Mouse (Mus musculus) hindbrain, postnatal 0 days (tissue): ENCODE data around the gene Sugp1. TPM values are rescaled to one million over a fixed set of nuclear protein-coding genes. Genes with fewer than 3 reads are reported as not detected.

Source experiments
- ATAC-seq: fragments of 200-750 bp; cut with Nextera tagmentation; 2 replicates; pipeline ENCODE4 v1.8.0; 2017; ENCODE audit warnings: mild to moderate bottlenecking, moderate TSS enrichment, moderate library complexity
- DNase-seq: peaks from one replicate; pipeline ENCODE4 v3.0.0-alpha.2; 2015; ENCODE audit warnings: low spot score
- H3K27ac ChIP-seq: fragments of 300-500 bp; sonication (generic); 2 replicates; pipeline ENCODE4 v1.5.1; 2014; ENCODE audit warnings: mild to moderate bottlenecking
- H3K27me3 ChIP-seq: fragments of 300-500 bp; sonication (generic); 2 replicates; pipeline ENCODE4 v1.6.1; 2014; ENCODE audit warnings: low read length, mixed read lengths; ENCODE audit not compliant: insufficient read depth
- H3K36me3 ChIP-seq: fragments of 300-500 bp; sonication (generic); 2 replicates; pipeline ENCODE4 v1.6.1; 2014; ENCODE audit warnings: low read length, mixed read lengths; ENCODE audit not compliant: insufficient read depth
- H3K4me1 ChIP-seq: fragments of 300-500 bp; sonication (generic); 2 replicates; pipeline ENCODE4 v1.6.1; 2014; ENCODE audit warnings: antibody characterized with exemption, low read length, mixed read lengths; ENCODE audit not compliant: insufficient read depth
- H3K4me2 ChIP-seq: fragments of 300-500 bp; sonication (generic); 2 replicates; pipeline ENCODE4 v1.6.1; 2014; ENCODE audit warnings: low read depth, mild to moderate bottlenecking, low read length, moderate library complexity, mixed read lengths
- H3K4me3 ChIP-seq: fragments of 300-500 bp; sonication (generic); 2 replicates; pipeline ENCODE4 v1.5.1; 2014; ENCODE audit warnings: low read length
- H3K9ac ChIP-seq: fragments of 300-500 bp; sonication (generic); replicated peaks from 2 replicates; pipeline ENCODE4 v1.6.1; 2014; ENCODE audit warnings: mild to moderate bottlenecking, low read length, moderate library complexity, mixed read lengths
- H3K9me3 ChIP-seq: fragments of 300-500 bp; sonication (generic); 2 replicates; pipeline ENCODE4 v1.6.1; 2016; ENCODE audit warnings: low read length, mixed read lengths
- CTCF ChIP-seq: IDR thresholded peaks from 2 replicates; pipeline ENCODE4 v1.5.1; 2016; ENCODE audit warnings: antibody characterized with exemption, control low read depth, low read depth
- WGBS: fragments of 180-500 bp; shearing (Covaris S2); extraction: QIAGEN DNeasy Blood & Tissue Kit; methylation state at CpG from one replicate; pipeline ENCODE4 v1.1.7; 2014; 5-methylcytosine and 5-hydroxymethylcytosine counted together
- polyA plus RNA-seq: library from polyadenylated mRNA; unstranded; fragments of >200 nt; fragmentation: Nextera tagmentation; extraction: Ambion mirVana; gene quantifications from 2 replicates; pipeline ENCODE4 v1.2.1, GENCODE M21; 2015
- total RNA-seq: library from RNA; depleted of rRNA; stranded (reverse); fragments of >200 nt; gene quantifications from 2 replicates; pipeline ENCODE4 v1.2.3, GENCODE M21; 2014

Sugp1 gene
- total and polyA plus RNA-seq, 2 experiments from 2014 or later = 15.1 to 42.9 TPM

DNA sequence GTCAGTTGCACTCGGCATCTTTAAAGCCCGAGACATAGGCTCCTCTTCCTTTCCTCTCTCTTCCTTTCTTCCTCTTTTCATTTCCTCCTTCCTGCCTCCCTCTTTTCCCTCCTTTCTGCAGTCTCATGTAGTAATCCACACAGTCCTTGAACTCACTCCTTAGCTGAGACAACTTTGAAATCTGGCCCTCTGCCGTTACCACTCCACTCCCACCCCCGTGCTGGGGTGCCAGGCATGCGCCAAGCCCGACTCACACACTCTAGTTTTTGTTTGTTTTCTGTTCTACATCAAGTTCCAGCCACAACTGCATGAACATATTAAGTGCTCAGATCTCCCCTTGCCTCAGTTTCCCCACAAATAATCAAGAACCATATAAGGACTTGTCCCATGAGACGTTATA is 62.3 kb downstream of the Sugp1 start:
- Histone ChIP-seq H3K4me2 (no peak overlapping the region), H3K9ac (no peak overlapping the region), H3K9me3 (no peaks in the 10 kb centered on the region), H3K4me3 (no peak overlapping the region), H3K4me1 (no peaks in the 10 kb centered on the region), H3K36me3 (peaks cover 52% of the 10 kb centered on the region), H3K27ac (no peak overlapping the region), H3K27me3 (no peaks in the 10 kb centered on the region)
- WGBS = 63% methylated on average over 7 of the region's 7 CpGs
- no peak for TF ChIP-seq CTCF
- DNase-seq = no peak
- ATAC-seq = no peak

DNA sequence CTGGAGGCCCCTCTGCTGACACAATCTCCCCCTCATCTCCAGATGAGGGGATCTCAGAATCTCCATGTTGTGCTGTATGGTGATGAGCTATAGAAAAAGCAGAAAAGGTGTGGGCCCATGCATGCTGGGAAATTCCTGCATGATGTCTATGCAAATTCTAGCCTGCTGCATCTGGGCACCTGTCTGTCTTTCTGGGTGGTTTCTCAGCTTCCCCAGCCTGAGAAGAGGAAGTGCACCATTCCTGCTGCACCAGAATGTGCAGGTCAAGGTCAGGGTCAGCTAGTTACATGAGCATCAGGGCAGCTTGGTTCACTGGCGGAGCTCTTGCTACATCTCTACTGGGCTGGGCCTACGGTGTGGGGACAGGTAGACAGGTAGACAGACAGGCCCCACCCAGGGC is 67.8 kb downstream of the Sugp1 start:
- DNase-seq (no peak), ATAC-seq (no peak)
- Histone ChIP-seq H3K4me1 (no peaks in the 10 kb centered on the region), H3K27me3 (no peaks in the 10 kb centered on the region), H3K4me2 (no peak overlapping the region), H3K4me3 (no peak overlapping the region), H3K9me3 (no peaks in the 10 kb centered on the region), H3K9ac (no peak overlapping the region; the same call in 1 of the 2 replicates), H3K27ac (no peak overlapping the region), H3K36me3 (peaks cover 40% of the 10 kb centered on the region)
- TF ChIP-seq CTCF = no peak
- WGBS = 97% methylated on average over 2 of the region's 2 CpGs

DNA sequence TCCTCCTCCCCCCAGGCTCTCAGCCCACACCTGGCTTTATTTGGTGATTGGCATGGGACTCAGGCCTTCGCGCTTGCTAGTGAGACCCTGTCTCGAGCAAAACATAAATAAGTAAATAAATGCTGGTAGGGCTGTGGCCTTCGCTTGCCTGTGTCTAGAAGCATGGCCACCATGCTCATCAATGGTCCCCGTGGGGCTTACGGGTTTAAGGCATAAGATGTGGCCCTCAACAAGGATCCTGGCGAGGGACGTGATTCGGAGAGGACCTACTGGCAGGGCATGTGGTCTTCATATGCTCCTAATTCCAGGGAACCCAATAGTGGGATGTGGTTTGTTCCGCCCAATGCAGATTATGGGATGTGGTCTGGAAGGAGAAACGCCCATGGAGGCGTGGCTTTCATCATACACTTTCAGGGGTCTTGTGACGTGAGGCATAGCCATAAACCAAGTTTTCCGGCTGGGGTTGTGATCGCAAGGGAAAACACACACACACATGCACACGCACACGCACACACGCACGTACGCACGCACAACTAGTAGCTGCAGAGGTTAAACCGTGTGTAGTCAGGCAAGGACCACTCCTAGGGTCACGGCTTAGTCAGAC is 68.7 kb downstream of the Sugp1 start:
- Histone ChIP-seq H3K9ac (no peak overlapping the region), H3K27me3 (no peaks in the 10 kb centered on the region), H3K4me1 (no peaks in the 10 kb centered on the region), H3K36me3 (peaks cover 40% of the 10 kb centered on the region), H3K4me3 (no peak overlapping the region), H3K27ac (no peak overlapping the region), H3K4me2 (no peak overlapping the region), H3K9me3 (no peaks in the 10 kb centered on the region)
- no peak for DNase-seq
- WGBS = 65% methylated on average over 23 of the region's 23 CpGs
- ATAC-seq = no peak
- no peak for TF ChIP-seq CTCF

DNA sequence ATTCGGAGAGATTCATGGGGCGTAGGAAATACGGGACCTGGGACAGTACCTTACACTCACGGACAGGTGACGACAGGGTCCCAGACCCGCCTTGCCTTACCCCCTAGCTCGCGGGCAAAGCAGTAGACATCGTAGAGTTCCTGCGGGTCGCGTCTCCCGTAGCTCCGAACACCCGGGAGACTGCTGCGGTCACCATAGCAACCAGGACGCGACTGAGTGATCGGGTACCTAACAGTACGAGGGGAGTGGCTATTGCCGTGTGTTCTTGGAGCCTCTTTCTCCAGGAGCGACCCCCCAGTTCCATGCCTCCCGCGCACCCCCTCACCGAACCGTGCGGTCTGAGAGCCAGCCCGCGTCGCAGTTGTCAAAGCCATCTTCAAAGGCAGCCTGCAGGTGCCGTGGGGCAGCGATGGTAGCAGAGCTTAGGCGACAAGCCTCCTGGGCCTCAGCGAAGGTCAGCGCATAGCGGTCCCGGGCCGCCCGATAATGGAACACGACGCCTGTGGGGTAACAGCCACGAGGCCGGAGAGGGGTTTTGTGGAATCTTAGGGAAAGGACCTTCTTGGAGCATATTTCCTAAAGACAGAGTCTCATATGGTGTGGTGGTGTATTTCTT is 69.9 kb downstream of the Sugp1 start:
- Histone ChIP-seq H3K27ac (no peak overlapping the region), H3K36me3 (peaks cover 34% of the 10 kb centered on the region), H3K27me3 (no peaks in the 10 kb centered on the region), H3K4me3 (no peak overlapping the region), H3K4me1 (0 out of 2 replicates have a peak, but pooled peaks cover 2% of the 10 kb centered on the region), H3K9ac (no peak overlapping the region), H3K9me3 (no peaks in the 10 kb centered on the region), H3K4me2 (no peak overlapping the region)
- TF ChIP-seq CTCF = no peak
- 14% methylated on average over 43 of the region's 43 CpGs for WGBS
- peak; percentile 53 for DNase-seq
- peak; percentile 16; the same call in 1 of the 2 replicates for ATAC-seq

DNA sequence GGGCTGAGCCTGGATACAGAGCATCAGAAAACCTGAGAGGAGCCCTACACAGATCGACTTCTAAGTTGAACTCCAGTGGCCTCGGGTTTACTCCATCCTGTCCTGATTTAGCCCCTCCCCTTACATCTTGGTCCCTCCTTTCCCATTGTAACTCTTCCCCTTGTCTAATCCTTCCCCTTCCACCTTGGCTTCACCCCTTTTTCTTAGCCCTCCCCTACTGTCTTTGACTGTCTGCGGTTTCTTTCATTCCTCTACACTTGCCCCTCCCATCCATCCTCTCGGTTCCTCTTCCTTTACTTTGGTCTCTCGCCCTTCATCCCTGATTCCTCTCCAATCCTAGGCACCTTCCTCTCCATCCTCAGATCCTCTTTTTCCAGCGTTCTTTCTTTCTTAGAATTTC is 71.9 kb downstream of the Sugp1 start:
- H3K4me1 ChIP-seq = peaks cover 7% of the 10 kb centered on the region; the same call in 1 of the 2 replicates
- no peak for TF ChIP-seq CTCF
- H3K4me2 ChIP-seq = no peak overlapping the region
- 32% methylated on average over 6 of the region's 6 CpGs for WGBS
- H3K36me3 ChIP-seq = peaks cover 20% of the 10 kb centered on the region
- H3K9me3 ChIP-seq = no peaks in the 10 kb centered on the region
- DNase-seq = no peak
- no peaks in the 10 kb centered on the region for H3K27me3 ChIP-seq
- H3K4me3 ChIP-seq = no peak overlapping the region
- H3K9ac ChIP-seq = no peak overlapping the region
- no peak overlapping the region for H3K27ac ChIP-seq
- no peak for ATAC-seq

DNA sequence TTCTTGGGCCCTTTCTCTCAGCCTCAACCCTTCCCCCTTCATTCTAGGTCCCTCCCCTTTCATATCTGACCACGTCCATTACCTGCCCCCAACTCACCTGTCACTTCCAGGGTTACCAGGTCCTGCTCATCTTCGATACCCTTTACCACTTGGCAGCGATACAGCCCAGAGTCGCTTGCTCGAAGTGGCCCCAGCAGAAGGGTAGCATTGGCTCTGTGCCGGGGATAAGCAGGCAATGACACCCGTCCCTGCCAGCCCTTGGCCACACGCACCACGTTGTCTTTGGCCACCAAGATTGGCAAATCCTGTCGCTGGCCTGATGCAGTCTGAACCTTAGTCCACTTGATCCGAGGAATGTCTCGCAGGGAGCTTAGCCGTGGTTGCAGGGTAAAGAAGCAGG is 72.3 kb downstream of the Sugp1 start:
- no peak overlapping the region for H3K4me3 ChIP-seq
- H3K9ac ChIP-seq = no peak overlapping the region

DNA sequence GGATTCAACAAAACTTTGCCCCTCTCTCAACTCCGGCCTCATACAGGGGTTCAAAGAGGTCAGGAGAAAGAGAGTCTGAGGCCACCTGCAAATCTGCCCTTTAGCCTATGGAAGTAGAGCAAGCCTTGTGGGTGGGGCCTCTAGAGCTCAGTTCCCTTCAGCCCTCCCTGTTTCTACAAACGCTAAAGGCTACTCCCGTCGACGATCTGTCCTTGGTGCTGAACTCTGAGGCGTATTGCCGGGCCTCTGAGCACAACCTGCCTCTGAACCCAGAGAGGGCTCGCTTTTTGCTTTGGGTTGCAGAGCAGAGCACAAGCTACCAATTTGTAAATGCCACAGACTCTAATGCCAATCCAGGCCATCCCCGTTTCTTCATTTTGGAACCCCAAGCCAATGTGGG is 75.0 kb downstream of the Sugp1 start:
- DNase-seq (peak; percentile 34), ATAC-seq (no peak)
- H3K4me3 ChIP-seq = no peak overlapping the region
- 16% methylated on average over 9 of the region's 9 CpGs for WGBS
- H3K9ac ChIP-seq = no peak overlapping the region
- peak overlapping the region; percentile 84 for H3K4me2 ChIP-seq
- H3K27ac ChIP-seq = no peak overlapping the region
- H3K9me3 ChIP-seq = no peaks in the 10 kb centered on the region
- peaks cover 6% of the 10 kb centered on the region; the same call in 1 of the 2 replicates for H3K36me3 ChIP-seq
- H3K27me3 ChIP-seq = no peaks in the 10 kb centered on the region
- no peak for TF ChIP-seq CTCF
- peaks cover 7% of the 10 kb centered on the region; the same call in 1 of the 2 replicates for H3K4me1 ChIP-seq

More for the DNA sequence above, 72.3 kb downstream of the Sugp1 start:
- Histone ChIP-seq H3K4me1 (peaks cover 7% of the 10 kb centered on the region; the same call in 1 of the 2 replicates), H3K27ac (no peak overlapping the region), H3K9me3 (no peaks in the 10 kb centered on the region), H3K4me2 (no peak overlapping the region), H3K36me3 (peaks cover 18% of the 10 kb centered on the region), H3K27me3 (no peaks in the 10 kb centered on the region)
- TF ChIP-seq CTCF = no peak
- no peak for ATAC-seq
- WGBS = 60% methylated on average over 13 of the region's 13 CpGs
- no peak for DNase-seq
